Mouse (Mus musculus) liver, embryonic 15.5 days (tissue): Measurements from ENCODE around the gene Lrrtm3. TPM values are rescaled to one million over a fixed set of nuclear protein-coding genes. Genes with fewer than 3 reads are reported as not detected.

Source experiments
- ATAC-seq: fragments of 200-750 bp; cut with Nextera tagmentation; 2 replicates; pipeline ENCODE4 v1.8.0; 2017; ENCODE audit warnings: moderate number of reproducible peaks, mild to moderate bottlenecking, moderate library complexity; ENCODE audit not compliant: insufficient read depth
- H3K27ac ChIP-seq: fragments of 300-500 bp; sonication (generic); replicated peaks from 2 replicates; pipeline ENCODE4 v1.5.1; 2015; ENCODE audit warnings: mild to moderate bottlenecking, inconsistent platforms
- H3K27me3 ChIP-seq: fragments of 300-500 bp; sonication (generic); 2 replicates; pipeline ENCODE4 v1.6.1; 2015; ENCODE audit warnings: mild to moderate bottlenecking, inconsistent platforms
- H3K36me3 ChIP-seq: fragments of 300-500 bp; sonication (generic); replicated peaks from 2 replicates; pipeline ENCODE4 v1.6.1; 2015; ENCODE audit warnings: moderate library complexity, mild to moderate bottlenecking, inconsistent platforms
- H3K4me1 ChIP-seq: fragments of 300-500 bp; sonication (generic); replicated peaks from 2 replicates; pipeline ENCODE4 v1.6.1; 2015; ENCODE audit warnings: inconsistent platforms
- H3K4me2 ChIP-seq: fragments of 300-500 bp; sonication (generic); 2 replicates; pipeline ENCODE4 v1.6.1; 2015; ENCODE audit warnings: moderate library complexity, mild to moderate bottlenecking, inconsistent platforms
- H3K4me3 ChIP-seq: fragments of 300-500 bp; sonication (generic); replicated peaks from 2 replicates; pipeline ENCODE4 v1.5.1; 2015; ENCODE audit warnings: mild to moderate bottlenecking, inconsistent platforms
- H3K9ac ChIP-seq: fragments of 300-500 bp; sonication (generic); 2 replicates; pipeline ENCODE4 v1.6.1; 2015; ENCODE audit warnings: moderate library complexity, mild to moderate bottlenecking, inconsistent platforms
- H3K9me3 ChIP-seq: fragments of 300-500 bp; sonication (generic); replicated peaks from 2 replicates; pipeline ENCODE4 v1.6.1; 2016; ENCODE audit warnings: inconsistent platforms
- WGBS: fragments of 180-500 bp; shearing (Covaris S2); methylation state at CpG from one replicate; pipeline ENCODE4 v1.1.7; 2015; ENCODE audit warnings: mixed read lengths; ENCODE audit not compliant: insufficient replicate concordance; 5-methylcytosine and 5-hydroxymethylcytosine counted together
- polyA plus RNA-seq: library from polyadenylated mRNA; unstranded; fragments of >200 nt; fragmentation: Nextera tagmentation; extraction: Ambion mirVana; gene quantifications from 2 replicates; pipeline ENCODE4 v1.2.1, GENCODE M21; 2015

Lrrtm3 gene
- polyA plus RNA-seq, 1 experiment from 2014 or later, result 0.02 TPM

DNA sequence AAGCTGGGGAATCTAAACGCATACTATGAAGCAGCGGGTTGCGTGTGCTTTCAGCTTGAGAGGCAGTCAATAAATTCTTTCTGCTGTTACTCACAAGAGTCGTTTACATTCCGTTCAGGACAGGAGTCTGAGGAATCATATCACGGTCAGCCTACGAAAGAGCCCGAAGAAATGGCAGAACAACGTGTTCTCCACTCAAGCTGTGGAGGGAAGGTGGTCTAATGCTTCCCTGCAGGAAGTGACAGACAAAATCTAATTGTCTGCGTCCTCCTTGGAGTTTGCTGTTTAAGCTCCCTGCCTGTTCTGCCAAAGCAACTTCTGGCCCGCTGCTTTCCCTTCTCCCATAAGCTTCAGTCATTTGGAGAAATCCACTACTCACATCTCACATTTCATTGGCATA lies 112.0 kb downstream of the Lrrtm3 start:
- no peaks in the 10 kb centered on the region for H3K27me3 ChIP-seq
- H3K4me2 ChIP-seq, result no peak overlapping the region
- H3K4me1 ChIP-seq, result no peaks in the 10 kb centered on the region
- no peaks in the 10 kb centered on the region for H3K9me3 ChIP-seq
- WGBS, result 47% methylated on average over 11 of the region's 11 CpGs
- H3K9ac ChIP-seq, result no peak overlapping the region
- ATAC-seq, result no peak
- no peaks in the 10 kb centered on the region for H3K36me3 ChIP-seq
- H3K4me3 ChIP-seq, result no peak overlapping the region
- no peak overlapping the region for H3K27ac ChIP-seq

DNA sequence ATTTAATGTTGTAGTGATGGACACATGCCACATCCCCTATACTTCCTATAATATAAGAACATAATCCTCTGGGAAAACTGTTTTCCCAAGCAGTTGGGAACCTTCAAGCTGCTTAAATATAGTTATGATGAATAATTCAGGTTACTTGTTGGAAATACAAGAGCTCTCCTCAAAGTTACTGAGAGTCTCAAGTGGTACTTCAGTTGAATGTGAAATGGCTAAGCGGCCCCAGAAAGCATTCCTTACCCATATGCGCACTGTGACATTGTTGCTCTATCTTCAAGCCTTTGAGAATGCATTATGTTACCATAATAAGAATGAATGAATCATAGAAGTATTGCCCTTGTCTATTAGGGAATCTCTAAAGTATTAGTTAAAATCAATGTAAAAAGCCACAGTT lies 117.8 kb downstream of the Lrrtm3 start:
- no peak overlapping the region for H3K9ac ChIP-seq
- no peak overlapping the region for H3K4me3 ChIP-seq
- H3K4me2 ChIP-seq, result no peak overlapping the region
- 62% methylated on average over 2 of the region's 2 CpGs for WGBS
- no peaks in the 10 kb centered on the region for H3K36me3 ChIP-seq
- no peaks in the 10 kb centered on the region for H3K4me1 ChIP-seq
- no peaks in the 10 kb centered on the region for H3K9me3 ChIP-seq
- no peak for ATAC-seq
- H3K27me3 ChIP-seq, result no peaks in the 10 kb centered on the region
- H3K27ac ChIP-seq, result no peak overlapping the region

DNA sequence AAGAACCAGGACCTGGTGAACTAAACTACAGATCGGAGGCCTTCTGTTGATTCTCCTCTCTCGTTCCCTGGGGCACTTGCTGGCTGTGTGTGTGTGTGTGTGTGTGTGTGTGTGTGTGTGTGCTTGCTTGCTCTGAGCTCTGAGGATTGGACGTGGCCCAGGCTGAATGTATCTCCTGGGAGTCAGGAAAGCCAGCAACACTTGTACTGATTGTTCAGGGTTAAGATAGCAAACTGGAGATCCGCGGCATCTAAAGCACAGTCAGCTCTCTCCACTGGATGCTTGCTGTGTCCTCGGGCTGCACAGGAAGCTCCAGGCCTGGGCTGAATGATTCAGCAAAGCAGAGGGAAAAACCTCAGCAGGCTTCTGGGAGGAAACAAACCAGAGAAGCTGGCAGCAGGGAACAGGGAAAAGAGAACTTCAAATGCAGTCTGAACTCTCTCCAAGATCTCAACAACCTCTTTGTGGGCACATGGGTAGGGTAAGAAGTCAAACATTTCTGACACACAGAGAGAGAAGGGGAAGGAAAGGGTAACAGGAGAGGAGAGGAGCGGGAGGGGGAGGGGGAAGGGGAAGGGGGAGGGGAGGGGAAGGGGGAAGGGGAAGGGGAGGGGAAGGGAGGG lies 135.7 kb downstream of the Lrrtm3 start:
- H3K4me2 ChIP-seq, result no peak overlapping the region
- ATAC-seq, result no peak
- WGBS, result 29% methylated on average over 6 of the region's 7 CpGs
- no peak overlapping the region for H3K27ac ChIP-seq
- no peaks in the 10 kb centered on the region for H3K4me1 ChIP-seq
- H3K27me3 ChIP-seq, result no peaks in the 10 kb centered on the region
- no peak overlapping the region for H3K9ac ChIP-seq
- no peaks in the 10 kb centered on the region for H3K9me3 ChIP-seq
- H3K4me3 ChIP-seq, result no peak overlapping the region
- no peaks in the 10 kb centered on the region for H3K36me3 ChIP-seq

DNA sequence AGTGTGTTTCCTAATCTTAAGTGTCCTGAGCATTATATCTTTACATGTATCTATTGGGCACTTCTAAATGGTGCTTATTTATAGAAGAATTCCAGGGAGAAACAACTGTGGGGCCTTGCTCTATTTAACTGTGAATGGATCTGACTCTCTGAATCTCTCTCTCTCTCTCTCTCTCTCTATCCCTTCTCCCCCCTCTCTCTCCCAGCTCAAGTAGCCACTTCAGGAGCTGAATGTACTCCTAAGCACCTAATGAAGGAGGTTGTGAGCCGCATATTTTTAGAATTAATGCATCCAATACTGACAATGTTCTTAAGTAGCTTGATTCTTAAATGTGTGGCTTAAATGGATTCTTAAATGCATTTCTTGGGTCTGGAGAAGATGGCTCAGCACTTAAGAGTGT lies 138.6 kb downstream of the Lrrtm3 start:
- WGBS, result 73% methylated on average over 1 of the region's 1 CpGs
- Histone ChIP-seq H3K36me3 (no peaks in the 10 kb centered on the region), H3K9me3 (no peaks in the 10 kb centered on the region), H3K27me3 (no peaks in the 10 kb centered on the region), H3K4me1 (no peaks in the 10 kb centered on the region), H3K27ac (no peak overlapping the region), H3K9ac (no peak overlapping the region), H3K4me3 (no peak overlapping the region), H3K4me2 (no peak overlapping the region)
- no peak for ATAC-seq

DNA sequence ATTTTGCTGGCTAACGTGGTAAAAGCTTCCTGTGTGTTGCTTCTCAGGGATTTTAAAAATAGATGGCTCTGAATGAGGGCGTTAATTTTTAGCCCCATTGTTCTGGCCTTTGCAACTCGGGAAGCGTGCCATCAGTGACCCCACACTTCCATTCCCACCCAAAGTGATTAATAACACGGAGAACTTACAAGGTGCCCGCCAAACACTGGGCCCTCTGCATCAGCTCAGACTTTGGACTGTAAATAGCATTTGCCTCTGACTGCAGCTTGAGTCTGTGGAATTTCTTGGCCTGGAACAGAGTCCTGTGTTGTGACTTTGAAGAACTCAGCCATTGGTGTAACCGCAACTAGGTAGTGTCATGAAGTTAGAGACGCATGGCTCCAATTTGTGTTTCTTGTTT lies 139.2 kb downstream of the Lrrtm3 start:
- Histone ChIP-seq H3K27me3 (no peaks in the 10 kb centered on the region), H3K9me3 (no peaks in the 10 kb centered on the region), H3K9ac (no peak overlapping the region), H3K4me2 (no peak overlapping the region), H3K27ac (no peak overlapping the region), H3K4me1 (no peaks in the 10 kb centered on the region), H3K36me3 (no peaks in the 10 kb centered on the region), H3K4me3 (no peak overlapping the region)
- ATAC-seq, result no peak
- 51% methylated on average over 8 of the region's 8 CpGs for WGBS

DNA sequence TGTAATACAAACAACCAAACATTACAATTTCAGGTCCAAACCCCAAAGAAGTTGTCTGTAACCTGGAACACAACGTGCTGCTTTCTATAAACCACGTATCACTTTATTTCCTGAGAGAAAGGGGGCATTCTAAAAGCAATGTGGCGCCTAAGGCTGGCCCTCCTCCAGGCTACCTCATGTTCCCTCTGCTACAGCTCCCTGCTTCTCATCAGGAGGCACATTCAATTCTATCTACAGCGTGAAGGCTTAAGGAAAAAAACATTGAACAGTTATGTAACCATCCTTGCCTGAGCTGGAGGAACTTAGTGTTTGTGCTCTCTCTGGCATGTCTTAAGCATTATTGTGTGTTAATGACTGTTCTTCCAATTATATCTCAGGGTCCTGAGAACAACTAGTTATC lies 142.8 kb downstream of the Lrrtm3 start:
- no peak overlapping the region for H3K4me3 ChIP-seq
- H3K9me3 ChIP-seq, result no peaks in the 10 kb centered on the region
- WGBS, result 49% methylated on average over 4 of the region's 4 CpGs
- H3K27me3 ChIP-seq, result no peaks in the 10 kb centered on the region
- no peaks in the 10 kb centered on the region for H3K36me3 ChIP-seq
- no peaks in the 10 kb centered on the region for H3K4me1 ChIP-seq
- no peak overlapping the region for H3K4me2 ChIP-seq
- H3K27ac ChIP-seq, result no peak overlapping the region
- no peak overlapping the region for H3K9ac ChIP-seq
- ATAC-seq, result no peak

DNA sequence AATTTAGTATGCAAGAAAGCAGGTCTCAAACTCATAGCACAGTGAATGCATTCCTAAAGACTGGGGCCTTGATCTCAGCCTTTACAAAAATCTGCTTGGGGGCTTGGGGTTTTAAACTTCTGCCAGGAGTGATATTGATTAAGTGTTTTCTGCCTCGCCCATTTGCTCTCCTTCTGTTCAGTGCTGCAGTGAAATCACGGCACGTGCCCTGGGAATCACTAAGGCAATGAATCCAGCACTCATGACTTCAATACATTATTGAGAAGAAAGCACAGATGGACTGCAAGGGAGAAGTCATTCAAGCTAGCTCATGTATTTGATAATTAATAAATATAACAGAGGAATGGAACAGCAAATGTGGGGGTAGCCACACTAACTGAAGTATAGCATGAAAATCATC lies 144.5 kb downstream of the Lrrtm3 start:
- Histone ChIP-seq H3K27me3 (no peaks in the 10 kb centered on the region), H3K36me3 (no peaks in the 10 kb centered on the region), H3K9ac (no peak overlapping the region), H3K9me3 (no peaks in the 10 kb centered on the region), H3K4me1 (no peaks in the 10 kb centered on the region), H3K27ac (no peak overlapping the region), H3K4me2 (no peak overlapping the region), H3K4me3 (no peak overlapping the region)
- ATAC-seq, result no peak
- 55% methylated on average over 3 of the region's 3 CpGs for WGBS

DNA sequence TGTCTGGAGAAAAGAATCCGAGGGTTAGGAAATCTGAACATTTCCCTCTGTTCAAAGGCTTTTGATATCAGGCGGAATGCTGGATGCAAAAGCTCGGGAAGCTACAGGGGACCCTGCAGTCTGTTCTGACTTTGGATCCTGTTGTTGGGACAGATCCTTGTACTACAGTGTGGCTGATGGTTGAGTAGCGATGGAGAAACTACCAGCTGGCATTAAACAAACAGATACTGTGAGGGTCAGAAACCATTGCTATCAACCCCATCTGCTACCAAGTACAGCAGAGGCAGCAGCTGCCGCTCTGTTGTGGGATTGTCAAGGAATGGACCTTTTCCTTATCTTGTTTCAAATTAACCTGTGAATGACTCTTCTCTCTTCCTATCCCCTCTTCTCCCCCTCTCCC lies 156.1 kb downstream of the Lrrtm3 start:
- H3K27me3 ChIP-seq, result no peaks in the 10 kb centered on the region
- no peak overlapping the region for H3K4me2 ChIP-seq
- H3K27ac ChIP-seq, result no peak overlapping the region
- no peak for ATAC-seq
- no peaks in the 10 kb centered on the region for H3K36me3 ChIP-seq
- H3K4me1 ChIP-seq, result no peaks in the 10 kb centered on the region
- 61% methylated on average over 5 of the region's 5 CpGs for WGBS
- no peaks in the 10 kb centered on the region for H3K9me3 ChIP-seq
- H3K4me3 ChIP-seq, result no peak overlapping the region
- H3K9ac ChIP-seq, result no peak overlapping the region

DNA sequence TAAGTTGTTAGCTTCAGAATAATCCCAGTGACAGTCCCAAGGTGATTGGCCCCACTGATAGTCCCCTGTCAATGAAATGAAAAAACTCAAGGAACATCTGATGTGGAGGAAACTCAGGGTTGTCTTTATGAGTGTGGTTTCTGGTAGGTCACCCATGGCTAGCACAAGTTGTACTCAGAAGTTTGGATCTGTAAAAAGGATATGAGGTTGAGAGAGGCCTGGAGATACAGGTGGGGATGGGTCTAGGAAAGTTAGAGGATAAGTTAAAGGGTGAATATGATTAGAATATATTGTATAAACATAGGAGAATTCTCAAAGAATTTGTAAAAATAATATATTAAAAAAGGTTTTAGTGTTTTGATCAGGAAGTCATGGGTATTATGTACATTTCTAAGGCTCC lies 162.7 kb downstream of the Lrrtm3 start, which contains the start of gene Gm10118:
TSS of gene Gm10118 (minus strand) at position 101 of the 400 bp plus-strand sequence.
- Histone ChIP-seq H3K4me3 (no peak within 1 kb of the TSS), H3K4me1 (no peaks in the 10 kb centered on the region), H3K27me3 (no peaks in the 10 kb centered on the region), H3K27ac (no peak within 1 kb of the TSS), H3K9me3 (no peaks in the 10 kb centered on the region), H3K9ac (no peak within 1 kb of the TSS), H3K36me3 (no peaks in the 10 kb centered on the region), H3K4me2 (no peak within 1 kb of the TSS)
- no peak for ATAC-seq

DNA sequence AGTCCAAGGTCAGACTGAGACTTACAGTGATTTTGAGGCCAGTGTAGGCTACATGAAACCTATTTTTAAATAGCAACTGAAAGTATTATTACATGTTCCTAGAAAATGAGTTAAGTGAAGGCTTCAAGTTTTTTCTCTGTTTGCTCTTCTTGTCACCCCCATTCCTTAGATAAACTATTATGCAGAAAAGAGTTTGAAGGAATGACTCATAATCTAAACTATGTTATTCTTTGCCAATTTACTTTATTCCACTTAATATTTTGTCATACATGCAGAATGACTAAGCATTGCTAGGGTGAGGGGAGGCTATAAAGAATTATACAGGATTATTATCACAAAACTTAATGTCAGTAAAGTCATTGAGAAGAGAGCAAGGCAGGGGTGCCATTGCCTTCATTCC lies 181.2 kb downstream of the Lrrtm3 start:
- Histone ChIP-seq H3K9me3 (no peaks in the 10 kb centered on the region), H3K36me3 (no peaks in the 10 kb centered on the region), H3K27ac (no peak overlapping the region), H3K4me3 (no peak overlapping the region), H3K4me1 (no peaks in the 10 kb centered on the region), H3K27me3 (no peaks in the 10 kb centered on the region), H3K9ac (no peak overlapping the region), H3K4me2 (no peak overlapping the region)
- no peak for ATAC-seq

DNA sequence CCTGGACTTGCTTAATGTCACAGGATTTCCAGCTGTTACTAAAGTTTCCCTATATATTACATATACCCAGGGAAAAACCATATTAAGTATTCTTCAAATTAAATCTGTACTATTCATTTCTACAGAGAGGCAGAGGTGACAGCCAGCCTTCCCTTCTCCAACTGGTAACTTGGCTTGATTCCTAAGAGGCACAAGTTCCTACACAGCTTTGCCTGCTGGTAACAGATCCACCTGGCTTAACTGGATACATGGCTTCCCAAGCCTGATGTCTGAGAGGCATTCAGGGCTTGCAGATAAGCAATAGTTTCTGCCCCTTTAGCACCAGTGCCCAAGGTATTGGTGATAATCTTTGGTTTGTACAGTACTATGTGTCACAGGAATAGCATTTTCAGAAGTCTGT lies 190.2 kb downstream of the Lrrtm3 start:
- Histone ChIP-seq H3K27me3 (no peaks in the 10 kb centered on the region), H3K4me1 (no peaks in the 10 kb centered on the region), H3K27ac (no peak overlapping the region), H3K36me3 (no peaks in the 10 kb centered on the region), H3K9me3 (no peaks in the 10 kb centered on the region), H3K9ac (no peak overlapping the region), H3K4me3 (no peak overlapping the region), H3K4me2 (no peak overlapping the region)
- no peak for ATAC-seq

DNA sequence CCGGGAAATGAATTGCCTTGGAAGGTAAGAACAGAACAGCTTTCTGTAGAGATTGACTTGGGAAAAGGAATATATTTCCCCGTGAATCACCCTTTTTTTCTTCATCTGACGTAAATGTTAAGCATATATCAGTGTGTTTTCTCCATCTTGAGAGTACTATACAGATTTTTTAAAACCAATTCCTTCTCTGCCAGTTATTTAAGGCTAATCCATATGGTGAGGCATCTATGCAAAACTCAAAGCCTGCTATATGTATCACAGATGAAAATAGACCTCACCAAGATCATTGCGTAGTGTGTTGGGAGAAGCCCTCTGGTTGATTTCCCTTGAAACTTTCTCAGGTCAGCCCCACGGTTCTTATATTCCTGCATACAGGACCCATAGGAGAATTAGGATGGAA lies 195.5 kb downstream of the Lrrtm3 start:
- no peak for ATAC-seq
- Histone ChIP-seq H3K36me3 (no peaks in the 10 kb centered on the region), H3K27me3 (no peaks in the 10 kb centered on the region), H3K4me3 (no peak overlapping the region), H3K9me3 (no peaks in the 10 kb centered on the region), H3K4me1 (no peaks in the 10 kb centered on the region), H3K27ac (no peak overlapping the region), H3K9ac (no peak overlapping the region), H3K4me2 (no peak overlapping the region)
- WGBS, result 63% methylated on average over 5 of the region's 5 CpGs
